Mouse (Mus musculus) CH12.LX (cell line): ENCODE data around the gene Krtap28-13.

Experiments
- CTCF ChIP-seq, 2 experiments: IDR thresholded peaks in 1 of 2; conservative IDR thresholded peaks in 1 of 2; 2 replicates each; pipeline ENCODE4 v1.5.1; 2011 to 2012; ENCODE audit warnings: low read depth in 2 of 2, low read length in 2 of 2, improper control_type of control experiment in 1 of 2, inconsistent platforms in 1 of 2, mild to moderate bottlenecking in 1 of 2, moderate library complexity in 1 of 2
- HCFC1 ChIP-seq: IDR thresholded peaks from 2 replicates; pipeline ENCODE4 v1.6.1; 2012; ENCODE audit warnings: low read depth, mild to moderate bottlenecking, inconsistent platforms, low read length, improper control_type of control experiment
- MAFK ChIP-seq: IDR thresholded peaks from 2 replicates; pipeline ENCODE4 v1.6.1; 2011; ENCODE audit warnings: low read length, improper control_type of control experiment; ENCODE audit not compliant: insufficient replicate concordance
- MAZ ChIP-seq: IDR thresholded peaks from 2 replicates; pipeline ENCODE4 v1.6.1; 2012; ENCODE audit warnings: low read depth, mild to moderate bottlenecking, inconsistent platforms, low read length, improper control_type of control experiment, moderate library complexity
- POLR2A ChIP-seq: IDR thresholded peaks from 2 replicates; pipeline ENCODE4 v1.6.1; 2011; ENCODE audit warnings: low read depth, mild to moderate bottlenecking, improper control_type of control experiment, low read length
- RCOR1 ChIP-seq: conservative IDR thresholded peaks from 2 replicates; pipeline ENCODE4 v1.6.1; 2012; ENCODE audit warnings: low read depth, mild to moderate bottlenecking, inconsistent platforms, low read length, improper control_type of control experiment
- SMC3 ChIP-seq: IDR thresholded peaks from 2 replicates; pipeline ENCODE4 v1.6.1; 2011; ENCODE audit warnings: low read depth, low read length, improper control_type of control experiment
- TCF12 ChIP-seq: IDR thresholded peaks from 2 replicates; pipeline ENCODE4 v1.6.1; 2014; ENCODE audit warnings: low read depth, mild to moderate bottlenecking, inconsistent platforms, low read length, improper control_type of control experiment

- TF ChIP-seq SMC3 = no peak
- no peak for TF ChIP-seq MAZ
- no peak for TF ChIP-seq CTCF (conservative IDR thresholded peaks at IDR 0.05 in 1 of 2, IDR thresholded peaks at IDR 0.05 in 1 of 2; ENCODE audit: low read depth in 2 of 2, low read length in 2 of 2)
- TF ChIP-seq MAFK = no peak
- TF ChIP-seq HCFC1 = no peak
- TF ChIP-seq TCF12 = no peak
- no peak for TF ChIP-seq POLR2A
- TF ChIP-seq RCOR1 = no peak
Observed at GRCm38 (mm10) chr1:83059278-83059677, 1.5 kb upstream of the Krtap28-13 start, which contains the start of gene A030005K14Rik.
